Mouse (Mus musculus): Measurements from ENCODE around the gene Nsg2. TPM values are rescaled to one million over a fixed set of nuclear protein-coding genes. Genes with fewer than 3 reads are reported as not detected.
"Not testable (repeated sequence)": the region's sequence is repeated elsewhere in the genome, so short reads cannot be mapped to it uniquely, and the experiment has no call there.

The Nsg2 gene
- 9.8 and 16.1 TPM in 2 replicates for polyA plus RNA-seq (2016; fragmentation: Nextera tagmentation; extraction: Ambion mirVana)

- peak within 1 kb of the TSS; percentile 45 for H3K4me3 ChIP-seq
- H3K27ac ChIP-seq, result peak within 1 kb of the TSS; percentile 81
- H3K9me3 ChIP-seq, result no peaks in the 10 kb centered on the region
- H3K4me1 ChIP-seq, result peaks cover 45% of the 10 kb centered on the region
- H3K36me3 ChIP-seq (replicated peaks), result no peaks in the 10 kb centered on the region; the same call in 1 of the 2 replicates
- H3K27me3 ChIP-seq (ENCODE audit: poor library complexity, severe bottlenecking), result peaks cover 34% of the 10 kb centered on the region
- WGBS, result under 1% methylated on average over 16 of the region's 16 CpGs
- peak; percentile 73 for DNase-seq (ENCODE audit: extremely low spot score, low spot score)
These were observed at the start of gene Nsg2 for GRCm38 (mm10) chr11:32000281-32000680. Nsg2 (plus strand) TSS chr11:32000463.

GRCm38 (mm10) chr11:31960071-31960470 lies 40.2 kb upstream of the Nsg2 start:
- DNase-seq (ENCODE audit: extremely low spot score, low spot score), result no peak
- Histone ChIP-seq H3K4me3 (no peak overlapping the region), H3K36me3 (replicated peaks) (no peaks in the 10 kb centered on the region), H3K27me3 (ENCODE audit: poor library complexity, severe bottlenecking) (0 out of 2 replicates have a peak, but pooled peaks cover 2% of the 10 kb centered on the region), H3K4me1 (no peaks in the 10 kb centered on the region), H3K27ac (no peak overlapping the region), H3K9me3 (no peaks in the 10 kb centered on the region)

GRCm38 (mm10) chr11:31963993-31964392 lies 36.3 kb upstream of the Nsg2 start:
- Histone ChIP-seq H3K27me3 (ENCODE audit: poor library complexity, severe bottlenecking) (peaks cover 16% of the 10 kb centered on the region; the same call in 1 of the 2 replicates), H3K9me3 (peaks cover 5% of the 10 kb centered on the region; the same call in 1 of the 2 replicates), H3K4me3 (no peak overlapping the region), H3K4me1 (peaks cover 9% of the 10 kb centered on the region), H3K27ac (no peak overlapping the region), H3K36me3 (replicated peaks) (no peaks in the 10 kb centered on the region)
- no peak for DNase-seq (ENCODE audit: extremely low spot score, low spot score)
- WGBS, result 100% methylated on average over 1 of the region's 1 CpGs

GRCm38 (mm10) chr11:31965256-31966134 lies 34.8 kb upstream of the Nsg2 start, which contains the start of gene 4930524B15Rik:
4930524B15Rik (plus strand) TSS chr11:31965592.
- 50% methylated on average over 49 of the region's 49 CpGs for WGBS
- Histone ChIP-seq H3K27ac (peak within 1 kb of the TSS; percentile 85), H3K36me3 (replicated peaks) (no peaks in the 10 kb centered on the region), H3K9me3 (peaks cover 5% of the 10 kb centered on the region; the same call in 1 of the 2 replicates), H3K4me3 (peak within 1 kb of the TSS; percentile 48), H3K4me1 (peaks cover 9% of the 10 kb centered on the region), H3K27me3 (ENCODE audit: poor library complexity, severe bottlenecking) (peaks cover 16% of the 10 kb centered on the region; the same call in 1 of the 2 replicates)
- peak; percentile 35 for DNase-seq (ENCODE audit: extremely low spot score, low spot score)

- H3K27me3 ChIP-seq (ENCODE audit: poor library complexity, severe bottlenecking), result no peaks in the 10 kb centered on the region
- no peak for DNase-seq (ENCODE audit: extremely low spot score, low spot score)
- no peaks in the 10 kb centered on the region for H3K36me3 ChIP-seq (replicated peaks)
- H3K4me3 ChIP-seq, result no peak overlapping the region
- peaks cover 2% of the 10 kb centered on the region; the same call in 1 of the 2 replicates for H3K9me3 ChIP-seq
- no peak overlapping the region for H3K27ac ChIP-seq
- WGBS, result 85% methylated on average over 4 of the region's 4 CpGs
- no peaks in the 10 kb centered on the region for H3K4me1 ChIP-seq
These were observed 26.1 kb upstream of the Nsg2 start for GRCm38 (mm10) chr11:31974132-31974531.

GRCm38 (mm10) chr11:31974826-31975225 lies 25.4 kb upstream of the Nsg2 start:
- Histone ChIP-seq H3K4me3 (no peak overlapping the region), H3K27ac (no peak overlapping the region), H3K9me3 (peaks cover 8% of the 10 kb centered on the region), H3K4me1 (no peaks in the 10 kb centered on the region), H3K27me3 (ENCODE audit: poor library complexity, severe bottlenecking) (no peaks in the 10 kb centered on the region), H3K36me3 (replicated peaks) (no peaks in the 10 kb centered on the region)
- no peak for DNase-seq (ENCODE audit: extremely low spot score, low spot score)
- 76% methylated on average over 8 of the region's 8 CpGs for WGBS

- H3K4me3 ChIP-seq, result no peak overlapping the region
- no peak for DNase-seq (ENCODE audit: extremely low spot score, low spot score)
- no peaks in the 10 kb centered on the region for H3K27me3 ChIP-seq (ENCODE audit: poor library complexity, severe bottlenecking)
- 87% methylated on average over 5 of the region's 5 CpGs for WGBS
- H3K36me3 ChIP-seq (replicated peaks), result no peaks in the 10 kb centered on the region
- H3K4me1 ChIP-seq, result no peaks in the 10 kb centered on the region
- no peak overlapping the region for H3K27ac ChIP-seq
- peaks cover 14% of the 10 kb centered on the region for H3K9me3 ChIP-seq
These were observed 24.6 kb upstream of the Nsg2 start for GRCm38 (mm10) chr11:31975678-31976077.

GRCm38 (mm10) chr11:31976137-31976536 lies 24.1 kb upstream of the Nsg2 start:
- 83% methylated on average over 5 of the region's 5 CpGs for WGBS
- DNase-seq (ENCODE audit: extremely low spot score, low spot score), result no peak
- Histone ChIP-seq H3K27ac (no peak overlapping the region), H3K4me3 (no peak overlapping the region), H3K9me3 (peaks cover 15% of the 10 kb centered on the region), H3K36me3 (replicated peaks) (no peaks in the 10 kb centered on the region), H3K4me1 (no peaks in the 10 kb centered on the region), H3K27me3 (ENCODE audit: poor library complexity, severe bottlenecking) (no peaks in the 10 kb centered on the region)

- 91% methylated on average over 5 of the region's 5 CpGs for WGBS
These were observed 20.2 kb upstream of the Nsg2 start for GRCm38 (mm10) chr11:31980089-31980488.

GRCm38 (mm10) chr11:31981830-31982229 lies 18.4 kb upstream of the Nsg2 start:
- H3K36me3 ChIP-seq (replicated peaks), result no peaks in the 10 kb centered on the region
- DNase-seq (ENCODE audit: extremely low spot score, low spot score), result no peak
- H3K27ac ChIP-seq, result no peak overlapping the region
- no peak overlapping the region for H3K4me3 ChIP-seq
- no peaks in the 10 kb centered on the region for H3K27me3 ChIP-seq (ENCODE audit: poor library complexity, severe bottlenecking)
- WGBS, result 92% methylated on average over 7 of the region's 7 CpGs
- peaks cover 22% of the 10 kb centered on the region for H3K9me3 ChIP-seq
- H3K4me1 ChIP-seq, result no peaks in the 10 kb centered on the region

More at GRCm38 (mm10) chr11:31980089-31980488, 20.2 kb upstream of the Nsg2 start:
- not testable (repeated sequence) for H3K4me3 ChIP-seq; H3K27me3 ChIP-seq (ENCODE audit: poor library complexity, severe bottlenecking); H3K27ac ChIP-seq; DNase-seq (ENCODE audit: extremely low spot score, low spot score); H3K4me1 ChIP-seq; H3K36me3 ChIP-seq (replicated peaks)
- peaks cover 22% of the 10 kb centered on the region for H3K9me3 ChIP-seq

GRCm38 (mm10) chr11:31982247-31982943 lies 17.9 kb upstream of the Nsg2 start:
- 85% methylated on average over 13 of the region's 13 CpGs for WGBS
- DNase-seq (ENCODE audit: extremely low spot score, low spot score); H3K4me3 ChIP-seq; H3K4me1 ChIP-seq; H3K27ac ChIP-seq; H3K36me3 ChIP-seq (replicated peaks); H3K27me3 ChIP-seq (ENCODE audit: poor library complexity, severe bottlenecking): not testable (repeated sequence)
- peaks cover 22% of the 10 kb centered on the region for H3K9me3 ChIP-seq

- H3K36me3 ChIP-seq (replicated peaks), result no peaks in the 10 kb centered on the region
- no peaks in the 10 kb centered on the region for H3K4me1 ChIP-seq
- H3K9me3 ChIP-seq, result peaks cover 22% of the 10 kb centered on the region
- H3K4me3 ChIP-seq, result no peak overlapping the region
- H3K27ac ChIP-seq, result no peak overlapping the region
- DNase-seq (ENCODE audit: extremely low spot score, low spot score), result no peak
- H3K27me3 ChIP-seq (ENCODE audit: poor library complexity, severe bottlenecking), result no peaks in the 10 kb centered on the region
These were observed 17.0 kb upstream of the Nsg2 start for GRCm38 (mm10) chr11:31983249-31983648.

GRCm38 (mm10) chr11:31984786-31985185 lies 15.5 kb upstream of the Nsg2 start:
- H3K27me3 ChIP-seq (ENCODE audit: poor library complexity, severe bottlenecking), result no peaks in the 10 kb centered on the region
- WGBS, result 78% methylated on average over 2 of the region's 2 CpGs
- H3K4me1 ChIP-seq, result no peaks in the 10 kb centered on the region
- peaks cover 14% of the 10 kb centered on the region for H3K9me3 ChIP-seq
- no peaks in the 10 kb centered on the region for H3K36me3 ChIP-seq (replicated peaks)
- no peak for DNase-seq (ENCODE audit: extremely low spot score, low spot score)
- no peak overlapping the region for H3K4me3 ChIP-seq
- H3K27ac ChIP-seq, result no peak overlapping the region
